Comparison of ENCODE assay signal across 8 mouse cellular contexts in genomic region chr11:34783587-34784043, GRCm38 (mm10). TPM values are rescaled to one million over a fixed set of nuclear protein-coding genes. Genes with fewer than 3 reads are reported as not detected.
A peak's percentile ranks its signal among the peaks of the same experiment; 100 is the strongest.
DNase-seq lines count a peak whose midpoint lies in the region; ATAC-seq lines count a peak whose summit lies in the region.

Gene Dock2, minus strand, starts transcription at chr11:34783892.

- peak; percentile 82 for ATAC-seq in megakaryocyte, adult 5-6 weeks (ENCODE audit: poor library complexity, severe bottlenecking)

- intact Hi-C loops in heart, postnatal 25 days (cut with DNase I), result no loop called here

- DNase-seq in layer of hippocampus, adult 9-11 months, result peak; percentile 44
- DNase-seq in layer of hippocampus, postnatal 14 days (ENCODE audit: low spot score in 2 of 2), result no peak
- DNase-seq in heart, postnatal 25 days (ENCODE audit: low spot score), result peak; percentile 8
- peak; percentile 83 for DNase-seq in thymus, postnatal 25 days
- no peak for DNase-seq in embryo, embryonic 9.5 days (ENCODE audit: extremely low spot score)
- no peak for DNase-seq in cerebellum, postnatal 10 days
- DNase-seq in adrenal gland, postnatal 10 days, result no peak

RNA-seq across cellular contexts. Expression of gene Dock2, which starts in this region (rescaled TPM):
- total RNA-seq in layer of hippocampus, postnatal 14 days (2021), result 1 to 10 TPM; 3.5 to 4.1 TPM
- 1 to 10 TPM; 2.2 to 2.5 TPM for total RNA-seq in heart, postnatal 25 days (2021)
- 153 and 160 TPM in 2 replicates for total RNA-seq in megakaryocyte, adult 5-6 weeks (2015)
- total RNA-seq in megakaryocyte, adult 5-6 weeks (2017), result 218 and 238 TPM in 2 replicates
- 1 to 10 TPM; 6.4 to 8.1 TPM for total RNA-seq in adrenal gland, postnatal 10 days (2021)

Comparison
In these comparisons a context has a peak if more than half of its experiments do, and no peak if none do; other contexts are left out.
1. RNA of gene Dock2 (total RNA-seq): 153 to 238 TPM in megakaryocyte, adult 5-6 weeks; 6.4 to 8.1 TPM in adrenal gland, postnatal 10 days, 3.5 to 4.1 TPM in layer of hippocampus, postnatal 14 days and 2.2 to 2.5 TPM in heart, postnatal 25 days; every median in the first group is over 10 times any median in the second.
2. DNase-seq: peak in layer of hippocampus, adult 9-11 months (single experiment), heart, postnatal 25 days (single experiment) and thymus, postnatal 25 days (single experiment); none in layer of hippocampus, postnatal 14 days (0 of 2), embryo, embryonic 9.5 days (single experiment), cerebellum, postnatal 10 days (0 of 2) and adrenal gland, postnatal 10 days (single experiment).